Mouse (Mus musculus): ENCODE measurements around the gene Rbfox2.

GRCm38 (mm10) chr15:77058566-77058965 lies 248.2 kb downstream of the Rbfox2 start:
- TF ChIP-seq CTCF (IDR thresholded peaks at IDR 0.05; ENCODE audit: low read depth, low read length) (no peak), POLR2A (IDR thresholded peaks at IDR 0.05; ENCODE audit: extremely low read depth, insufficient read depth, low read length) (no peak)

Measured in liver, adult 2 months (tissue).